ENCODE assay signal across 12 mouse cellular contexts in the genomic region with DNA sequence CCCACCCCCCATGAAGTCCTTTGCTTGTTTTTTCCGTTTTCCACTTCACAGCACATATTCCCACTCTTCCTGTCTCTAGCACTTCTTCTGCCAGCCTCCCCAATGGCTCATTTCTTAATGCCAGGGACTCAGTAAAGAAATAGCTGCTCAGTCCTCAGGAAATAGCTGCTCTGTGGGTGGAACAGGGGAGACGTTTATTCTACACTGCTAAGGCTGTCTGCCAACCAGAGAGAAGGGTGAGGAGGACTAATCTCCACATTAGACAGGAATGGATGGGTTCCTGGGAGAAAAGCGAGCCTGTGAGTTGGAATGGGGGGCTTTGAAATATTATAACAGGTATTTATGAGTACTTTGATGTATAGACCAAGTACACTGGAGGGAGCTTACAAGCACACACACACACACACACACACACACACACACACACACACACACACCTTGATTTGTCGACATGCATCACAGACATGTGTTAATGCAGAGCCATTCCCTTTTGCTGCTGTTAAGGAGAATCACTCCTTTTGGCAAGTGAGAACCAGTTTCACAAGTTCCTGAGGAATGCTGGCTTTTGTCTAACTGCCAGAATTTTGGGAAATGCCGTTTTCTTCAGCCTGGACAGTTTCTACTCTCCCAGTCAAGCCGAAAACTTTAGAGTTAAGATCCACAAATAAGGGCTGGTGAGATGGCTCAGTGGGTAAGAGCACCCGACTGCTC. TPM values are rescaled to one million over a fixed set of nuclear protein-coding genes. Genes with fewer than 3 reads are reported as not detected.
A peak's percentile ranks its signal among the peaks of the same experiment; 100 is the strongest.
DNase-seq lines count a peak whose midpoint lies in the region; ATAC-seq and TF ChIP-seq lines count a peak whose summit lies in the region.
"Had no signal": no experiment of that assay in that cellular context is flagged by ENCODE, and none has a peak within 500 bp of the region (broad histone marks: within the 10 kb centered on the region; RNA-seq: fewer than 3 reads in every experiment).

No protein-coding gene starts in this region.

- no peak for DNase-seq in gastrocnemius, adult 2 months
- no peak for DNase-seq in gastrocnemius, postnatal 25 days
- peak; percentile 14 for DNase-seq in urinary bladder, postnatal 14 days (ENCODE audit: low spot score)
- DNase-seq in urinary bladder, postnatal 10 days (ENCODE audit: low spot score), result no peak
- no peak for DNase-seq in retina, embryonic 14.5 days (ENCODE audit: low spot score)
- no peak for DNase-seq in forebrain, embryonic 10.5 days (ENCODE audit: extremely low spot score, low spot score)
- DNase-seq in B cell, adult 2 months, result no peak
- DNase-seq: gastrocnemius, postnatal 10 days; liver, embryonic 13.5 days had no signal

- WGBS in limb, embryonic 15.5 days, result 26% methylated on average over 7 of the region's 7 CpGs
- WGBS in forebrain, embryonic 10.5 days, result 73% methylated on average over 7 of the region's 7 CpGs

- H3K27me3 ChIP-seq in limb, embryonic 15.5 days, result no peaks in the 10 kb centered on the region
- H3K27me3 ChIP-seq in forebrain, embryonic 10.5 days (ENCODE audit: poor library complexity, severe bottlenecking), result no peaks in the 10 kb centered on the region
- H3K27me3 ChIP-seq: liver, embryonic 13.5 days; midbrain, embryonic 15.5 days had no signal

- TF ChIP-seq CTCF in gastrocnemius, adult 2 months (IDR thresholded peaks at IDR 0.05), result no peak

- peak overlapping the region; percentile 12; the same call in 1 of the 2 replicates for H3K27ac ChIP-seq in gastrocnemius, adult 2 months
- peak overlapping the region; percentile 84 for H3K27ac ChIP-seq in limb, embryonic 15.5 days
- no peak overlapping the region for H3K27ac ChIP-seq in forebrain, embryonic 10.5 days
- H3K27ac ChIP-seq: liver, embryonic 13.5 days; midbrain, embryonic 15.5 days had no signal

- H3K4me1 ChIP-seq in limb, embryonic 15.5 days, result peaks cover 6% of the 10 kb centered on the region
- H3K4me1 ChIP-seq in forebrain, embryonic 10.5 days, result peaks cover 4% of the 10 kb centered on the region; the same call in 1 of the 2 replicates
- H3K4me1 ChIP-seq: liver, embryonic 13.5 days; midbrain, embryonic 15.5 days had no signal

- H3K9ac ChIP-seq in limb, embryonic 15.5 days, result no peak overlapping the region
- H3K9ac ChIP-seq: liver, embryonic 13.5 days; midbrain, embryonic 15.5 days had no signal

- no peak overlapping the region for H3K4me3 ChIP-seq in gastrocnemius, adult 2 months
- H3K4me3 ChIP-seq in limb, embryonic 15.5 days, result no peak overlapping the region
- no peak overlapping the region for H3K4me3 ChIP-seq in forebrain, embryonic 10.5 days
- H3K4me3 ChIP-seq: liver, embryonic 13.5 days; midbrain, embryonic 15.5 days had no signal

- no peaks in the 10 kb centered on the region for H3K36me3 ChIP-seq in limb, embryonic 15.5 days
- H3K36me3 ChIP-seq in forebrain, embryonic 10.5 days (replicated peaks), result no peaks in the 10 kb centered on the region
- H3K36me3 ChIP-seq: liver, embryonic 13.5 days; midbrain, embryonic 15.5 days had no signal

- intact Hi-C loops in gastrocnemius, adult 2 months (cut with DNase I), result no loop called here

- no peak overlapping the region for H3K4me2 ChIP-seq in limb, embryonic 15.5 days
- H3K4me2 ChIP-seq: liver, embryonic 13.5 days; midbrain, embryonic 15.5 days had no signal

- ATAC-seq in limb, embryonic 15.5 days (ENCODE audit: insufficient number of reproducible peaks, low FRiP score, low TSS enrichment, low read depth), result peak; percentile 69; the same call in 1 of the 2 replicates
- ATAC-seq: midbrain, embryonic 15.5 days had no signal

- no peaks in the 10 kb centered on the region for H3K9me3 ChIP-seq in limb, embryonic 15.5 days
- no peaks in the 10 kb centered on the region for H3K9me3 ChIP-seq in forebrain, embryonic 10.5 days
- H3K9me3 ChIP-seq: liver, embryonic 13.5 days; midbrain, embryonic 15.5 days had no signal

RNA-seq across cellular contexts. Expression of a gene that starts 9.9 kb away (rescaled TPM):
- under 1 TPM; 0.61 to 0.81 TPM for total RNA-seq in gastrocnemius, adult 2 months (2021)
- total RNA-seq in gastrocnemius, postnatal 25 days (2021), result 1 to 10 TPM in 1 of 2 experiments, under 1 TPM in 1; 0.94 to 2.5 TPM
- 17.6 and 35.9 TPM in 2 replicates for polyA plus RNA-seq in limb, embryonic 15.5 days (2015; fragmentation: Nextera tagmentation; extraction: Ambion mirVana)
- polyA plus RNA-seq in forebrain, embryonic 10.5 days (2016; fragmentation: Nextera tagmentation; extraction: Ambion mirVana), result 5.1 and 6.0 TPM in 2 replicates
- total RNA-seq: common myeloid progenitor, adult 5-6 weeks had no signal
